Mouse (Mus musculus) olfactory bulb, adult 2 months (tissue): ENCODE measurements around the gene Slc6a2.

Experiments used
- CTCF ChIP-seq: fragments of 200-500 bp; IDR thresholded peaks from 2 replicates; pipeline ENCODE4 v1.5.1; 2012; ENCODE audit warnings: low read depth, mild to moderate bottlenecking, low read length, moderate library complexity; ENCODE audit not compliant: insufficient read depth
- POLR2A ChIP-seq: fragments of 200-500 bp; IDR thresholded peaks from 2 replicates; pipeline ENCODE4 v1.6.1; 2012; ENCODE audit warnings: mild to moderate bottlenecking, low read depth, low read length, moderate library complexity; ENCODE audit not compliant: insufficient read depth

DNA sequence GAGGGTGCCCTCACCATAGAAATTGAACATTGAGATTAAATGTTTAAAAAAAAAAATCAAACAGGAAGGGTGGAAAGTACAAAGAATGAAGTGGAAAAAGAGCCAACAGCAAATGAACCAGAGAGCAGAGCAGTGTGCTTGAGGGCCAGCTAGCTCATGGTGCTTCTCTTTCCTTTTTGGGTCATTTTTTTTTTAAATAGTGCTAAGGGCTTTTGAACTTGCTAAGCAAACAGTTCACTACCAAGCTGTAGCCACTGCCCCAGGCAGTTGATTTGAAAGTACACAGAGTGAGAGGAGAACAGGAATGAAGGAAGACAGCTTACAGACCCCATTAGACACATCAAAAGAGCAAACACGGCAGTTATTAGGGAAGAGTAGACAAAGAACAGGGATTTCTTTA, 83.2 kb downstream of the Slc6a2 start:
- TF ChIP-seq CTCF (no peak), POLR2A (no peak)
